Mouse (Mus musculus) midbrain, embryonic 14.5 days (tissue): ENCODE data around the gene Rpp21. TPM values are rescaled to one million over a fixed set of nuclear protein-coding genes. Genes with fewer than 3 reads are reported as not detected.

ENCODE experiments used
- ATAC-seq: fragments of 200-750 bp; cut with Nextera tagmentation; 2 replicates; pipeline ENCODE4 v1.8.0; 2017; ENCODE audit warnings: moderate number of reproducible peaks, moderate library complexity; ENCODE audit not compliant: low FRiP score, low TSS enrichment
- DNase-seq: peaks from one replicate; pipeline ENCODE4 v3.0.0-alpha.2; 2015
- H3K27ac ChIP-seq: fragments of 300-500 bp; sonication (generic); replicated peaks from 2 replicates; pipeline ENCODE4 v1.5.1; 2014; ENCODE audit warnings: mild to moderate bottlenecking, low read depth, low read length, moderate library complexity
- H3K27me3 ChIP-seq: fragments of 300-500 bp; sonication (generic); 2 replicates; pipeline ENCODE4 v1.6.1; 2014; ENCODE audit warnings: low read length, control low read depth, mixed read lengths; ENCODE audit not compliant: control insufficient read depth, insufficient read depth
- H3K36me3 ChIP-seq: fragments of 300-500 bp; sonication (generic); 2 replicates; pipeline ENCODE4 v1.6.1; 2014; ENCODE audit warnings: low read length, control low read depth; ENCODE audit not compliant: control insufficient read depth, insufficient read depth
- H3K4me1 ChIP-seq: fragments of 300-500 bp; sonication (generic); 2 replicates; pipeline ENCODE4 v1.6.1; 2014; ENCODE audit warnings: mild to moderate bottlenecking, antibody characterized with exemption, low read length, control low read depth; ENCODE audit not compliant: control insufficient read depth, insufficient read depth
- H3K4me2 ChIP-seq: fragments of 300-500 bp; sonication (generic); 2 replicates; pipeline ENCODE4 v1.6.1; 2014; ENCODE audit warnings: mild to moderate bottlenecking, low read length, moderate library complexity
- H3K4me3 ChIP-seq: fragments of 300-500 bp; sonication (generic); replicated peaks from 2 replicates; pipeline ENCODE4 v1.5.1; 2014; ENCODE audit warnings: low read depth, low read length
- H3K9ac ChIP-seq: fragments of 300-500 bp; sonication (generic); replicated peaks from 2 replicates; pipeline ENCODE4 v1.6.1; 2014; ENCODE audit warnings: mild to moderate bottlenecking, low read length, moderate library complexity
- H3K9me3 ChIP-seq: fragments of 300-500 bp; sonication (generic); 2 replicates; pipeline ENCODE4 v1.6.1; 2016; ENCODE audit warnings: low read length, control low read depth, mixed read lengths; ENCODE audit not compliant: control insufficient read depth
- WGBS: fragments of 180-500 bp; shearing (Covaris S2); extraction: QIAGEN DNeasy Blood & Tissue Kit; methylation state at CpG from one replicate; pipeline ENCODE4 v1.1.7; 2014; 5-methylcytosine and 5-hydroxymethylcytosine counted together
- polyA plus RNA-seq: library from polyadenylated mRNA; unstranded; fragments of >200 nt; fragmentation: Nextera tagmentation; extraction: Ambion mirVana; gene quantifications from 2 replicates; pipeline ENCODE4 v1.2.1, GENCODE M21; 2014

The Rpp21 gene
- polyA plus RNA-seq, 1 experiment from 2014 or later, result 136 TPM

DNA sequence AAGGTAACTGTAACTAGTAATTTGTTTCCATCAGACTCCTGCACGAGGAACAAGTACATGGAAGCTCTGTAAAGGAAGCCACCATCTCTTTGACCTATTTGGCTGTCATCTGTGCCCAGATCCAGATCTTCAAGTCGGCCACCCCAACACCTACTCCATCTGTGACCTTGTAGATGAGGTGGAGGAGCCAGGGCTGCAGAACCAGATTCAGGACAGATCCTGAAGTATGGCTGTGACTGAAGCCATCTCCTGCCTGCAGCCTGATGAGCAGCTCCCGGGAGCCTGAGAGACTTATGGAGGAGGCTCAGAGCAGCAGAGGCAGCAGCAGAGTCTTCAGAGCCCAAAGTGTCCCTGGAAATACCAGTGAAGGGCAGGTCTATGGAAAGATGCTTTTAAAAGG is 33.4 kb downstream of the Rpp21 start:
- Histone ChIP-seq H3K4me3 (no peak overlapping the region), H3K4me1 (no peaks in the 10 kb centered on the region), H3K4me2 (no peak overlapping the region), H3K36me3 (no peaks in the 10 kb centered on the region), H3K9ac (no peak overlapping the region), H3K9me3 (no peaks in the 10 kb centered on the region), H3K27me3 (peaks cover 21% of the 10 kb centered on the region), H3K27ac (no peak overlapping the region)
- no peak for DNase-seq
- 54% methylated on average over 3 of the region's 3 CpGs for WGBS
- ATAC-seq, result no peak

- no peak overlapping the region for H3K4me2 ChIP-seq
- no peaks in the 10 kb centered on the region for H3K9me3 ChIP-seq
- no peaks in the 10 kb centered on the region for H3K36me3 ChIP-seq
- DNase-seq (no peak), ATAC-seq (no peak)
- H3K9ac ChIP-seq, result no peak overlapping the region
- no peaks in the 10 kb centered on the region for H3K4me1 ChIP-seq
- WGBS, result 53% methylated on average over 5 of the region's 5 CpGs
- no peak overlapping the region for H3K4me3 ChIP-seq
- H3K27ac ChIP-seq, result no peak overlapping the region
- H3K27me3 ChIP-seq, result peaks cover 36% of the 10 kb centered on the region
Observed at GRCm38 (mm10) chr17:36218594-36219155, 39.2 kb downstream of the Rpp21 start.

GRCm38 (mm10) chr17:36215586-36215985 is 42.3 kb downstream of the Rpp21 start:
- ATAC-seq, result no peak
- DNase-seq, result no peak
- H3K9me3 ChIP-seq, result no peaks in the 10 kb centered on the region
- 0 out of 2 replicates have a peak overlapping the region, but pooled peaks have one; percentile 17 for H3K4me2 ChIP-seq
- H3K4me3 ChIP-seq, result no peak overlapping the region
- H3K27ac ChIP-seq, result no peak overlapping the region
- H3K27me3 ChIP-seq, result peaks cover 36% of the 10 kb centered on the region
- H3K4me1 ChIP-seq, result no peaks in the 10 kb centered on the region
- H3K9ac ChIP-seq, result no peak overlapping the region
- no peaks in the 10 kb centered on the region for H3K36me3 ChIP-seq
- WGBS, result 3% methylated on average over 20 of the region's 20 CpGs

- no peak overlapping the region for H3K27ac ChIP-seq
- no peak for DNase-seq
- H3K27me3 ChIP-seq, result peaks cover 17% of the 10 kb centered on the region
- no peaks in the 10 kb centered on the region for H3K4me1 ChIP-seq
- no peak for ATAC-seq
- no peaks in the 10 kb centered on the region for H3K9me3 ChIP-seq
- H3K4me2 ChIP-seq, result no peak overlapping the region
- H3K4me3 ChIP-seq, result no peak overlapping the region
- H3K9ac ChIP-seq, result no peak overlapping the region
- H3K36me3 ChIP-seq, result no peaks in the 10 kb centered on the region
Observed at GRCm38 (mm10) chr17:36206846-36207245, 51.0 kb downstream of the Rpp21 start.

DNA sequence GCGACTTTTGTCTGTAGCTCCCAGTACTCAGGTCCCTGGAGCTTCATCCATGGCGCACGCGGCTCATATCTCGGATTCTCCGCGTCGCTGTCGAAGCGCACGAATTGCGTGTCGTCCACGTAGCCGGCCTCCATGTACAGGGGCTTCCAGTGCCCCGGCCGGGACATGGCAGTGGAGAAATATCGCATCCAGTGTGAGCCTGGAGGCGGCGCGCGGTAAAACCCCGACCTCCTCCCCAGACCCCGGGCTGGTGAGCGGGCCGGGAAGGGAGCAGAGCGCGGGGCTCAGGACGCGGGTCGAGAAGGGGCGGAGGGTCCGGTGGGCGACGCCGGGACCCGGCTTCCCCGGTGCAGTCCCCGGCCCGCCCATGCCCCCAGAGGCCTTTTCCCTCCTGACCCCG is 52.0 kb downstream of the Rpp21 start:
- no peaks in the 10 kb centered on the region for H3K36me3 ChIP-seq
- peak overlapping the region; percentile 26 for H3K4me3 ChIP-seq
- H3K4me1 ChIP-seq, result no peaks in the 10 kb centered on the region
- peaks cover 17% of the 10 kb centered on the region for H3K27me3 ChIP-seq
- no peak overlapping the region for H3K27ac ChIP-seq
- no peaks in the 10 kb centered on the region for H3K9me3 ChIP-seq
- peak overlapping the region; percentile 50 for H3K4me2 ChIP-seq
- under 1% methylated on average over 41 of the region's 41 CpGs for WGBS
- no peak for ATAC-seq
- H3K9ac ChIP-seq, result no peak overlapping the region
- peak; percentile 37 for DNase-seq

Other genes with a start within 250 kb of the Rpp21 start
- gene H2-T24, start 237.5 kb downstream of the Rpp21 start, polyA plus RNA-seq, result 7.4 and 9.8 TPM in 2 replicates
- gene H2-T23, start 225.2 kb downstream of the Rpp21 start, polyA plus RNA-seq, result 4.4 TPM in 2 replicates
- gene H2-T22, start 215.3 kb downstream of the Rpp21 start, polyA plus RNA-seq, result 4.8 and 7.5 TPM in 2 replicates
- gene Gm6034, start 215.1 kb downstream of the Rpp21 start, polyA plus RNA-seq, result not detected in 2 replicates
- not detected in 2 replicates for gene Gm11127, start 199.7 kb downstream of the Rpp21 start, polyA plus RNA-seq
- not detected in 2 replicates for gene Gm19684, start 136.4 kb downstream of the Rpp21 start, polyA plus RNA-seq
- gene Gm7030, start 128.6 kb downstream of the Rpp21 start, polyA plus RNA-seq, result not detected in 2 replicates
- not detected in 2 replicates for gene Gm8909, start 89.5 kb downstream of the Rpp21 start, polyA plus RNA-seq
- gene H2-T3, start 67.8 kb downstream of the Rpp21 start, polyA plus RNA-seq, result not detected in 2 replicates
- gene Trim39, start 14.2 kb upstream of the Rpp21 start, polyA plus RNA-seq, result 18.3 and 21.7 TPM in 2 replicates
- gene H2-M10.2, start 28.4 kb upstream of the Rpp21 start, polyA plus RNA-seq, result 0.25 TPM in 1 of 2 replicates, not detected in the other
- not detected in 2 replicates for gene H2-M10.1, start 68.1 kb upstream of the Rpp21 start, polyA plus RNA-seq
- gene H2-M10.3, start 110.3 kb upstream of the Rpp21 start, polyA plus RNA-seq, result not detected in 2 replicates
- not detected in 2 replicates for gene H2-M10.4, start 204.3 kb upstream of the Rpp21 start, polyA plus RNA-seq